Mouse (Mus musculus) layer of hippocampus, postnatal 36 days (tissue): Measurements from ENCODE around the gene Ethe1. TPM values are rescaled to one million over a fixed set of nuclear protein-coding genes. Genes with fewer than 3 reads are reported as not detected.

Experiments used
- DNase-seq, 2 experiments: peaks; one replicate each; pipeline ENCODE4 v3.0.0; 2022
- total RNA-seq, 2 experiments: library from RNA; stranded (reverse); gene quantifications; 2 replicates each; pipeline ENCODE4 v1.2.3; 2021

The Ethe1 gene
- 10 to 100 TPM in 1 of 2 experiments, 1 to 10 TPM in 1; 10.0 to 12.0 TPM for total RNA-seq

DNA sequence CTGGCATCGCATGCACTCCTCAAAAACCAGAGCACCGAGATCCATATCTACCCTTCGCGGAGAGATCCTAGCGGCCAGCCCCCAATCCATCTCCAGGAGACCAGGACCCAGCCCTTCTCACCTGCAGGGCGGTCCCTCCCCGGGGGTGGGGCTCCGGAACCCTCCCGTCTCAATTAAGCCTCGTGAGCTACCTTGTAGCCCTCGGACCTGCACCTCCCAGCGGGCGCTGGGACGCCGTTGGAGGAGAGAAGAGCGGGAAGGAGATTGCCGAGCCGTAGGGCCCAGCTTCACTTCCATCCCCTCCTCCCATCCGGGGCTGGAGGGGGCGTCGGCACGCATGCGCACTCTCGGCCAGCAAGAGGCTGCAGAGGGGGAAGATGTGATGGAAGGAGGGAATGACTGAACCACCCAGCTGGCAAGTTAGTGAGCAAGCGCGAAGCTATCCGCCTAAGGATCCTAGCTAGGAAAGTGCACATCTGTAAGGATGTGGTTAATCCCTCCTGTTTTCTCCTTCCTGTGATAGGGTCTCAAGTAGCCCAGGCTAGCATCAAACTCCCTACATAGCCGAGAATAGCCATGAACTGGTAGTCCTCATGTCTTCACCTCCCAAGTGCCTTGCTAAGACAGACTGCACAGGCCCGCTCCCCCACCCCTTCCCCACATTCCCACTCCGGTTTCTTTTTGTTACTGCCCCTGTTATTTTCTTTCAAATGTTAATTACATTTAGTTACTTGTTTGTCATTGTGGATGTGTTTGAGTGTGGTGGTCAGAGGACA, at the start of gene Ethe1, which contains the start of gene Zfp575:
TSS of gene Ethe1 (plus strand) at position 214 of the 776 bp plus-strand sequence.
TSS of gene Zfp575 (minus strand) at position 312 of the 776 bp plus-strand sequence.
- peak; percentile 82 to 83 for DNase-seq

DNA sequence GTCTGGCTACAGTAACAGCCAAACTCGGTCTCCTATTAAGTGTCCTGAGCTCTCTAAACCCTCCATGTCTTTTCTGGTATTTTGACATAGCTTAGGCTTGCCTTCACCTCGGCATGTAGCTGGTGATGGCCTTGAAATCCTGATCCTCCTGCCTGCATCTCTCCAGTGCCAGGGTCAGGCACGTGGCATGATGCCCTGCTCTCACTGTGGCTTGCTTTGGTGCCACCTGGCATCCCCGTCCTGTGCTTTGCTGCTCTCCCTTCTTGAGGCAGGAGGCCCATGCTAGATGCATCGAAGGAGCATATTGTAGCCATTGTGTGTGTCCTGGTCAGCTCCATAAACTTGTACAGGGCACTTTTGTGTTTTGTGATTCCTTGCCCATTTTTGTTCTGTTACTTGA, 49.8 kb upstream of the Ethe1 start:
- DNase-seq, result no peak

GRCm38 (mm10) chr7:24538154-24538553, 49.2 kb upstream of the Ethe1 start:
- no peak for DNase-seq

DNA sequence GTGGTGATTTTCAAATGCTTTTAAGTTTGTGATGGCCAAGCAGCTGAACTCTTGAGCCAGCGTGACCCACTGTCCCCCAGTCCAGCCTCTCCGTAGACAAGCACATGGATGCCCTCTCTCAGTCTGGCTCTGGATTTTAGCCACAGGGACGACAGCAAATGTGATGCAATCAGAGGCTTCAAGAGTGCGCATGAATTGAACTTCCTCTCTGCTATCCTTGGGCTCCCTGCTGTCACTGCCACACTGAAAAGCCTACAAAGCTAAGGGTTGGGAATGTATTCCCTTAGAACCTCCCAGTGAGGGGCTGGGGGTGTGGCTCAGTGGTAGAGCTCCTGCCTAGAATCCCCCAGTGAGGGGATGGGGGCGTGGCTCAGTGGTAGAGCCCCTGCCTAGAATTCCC, 48.6 kb upstream of the Ethe1 start:
- no peak for DNase-seq

DNA sequence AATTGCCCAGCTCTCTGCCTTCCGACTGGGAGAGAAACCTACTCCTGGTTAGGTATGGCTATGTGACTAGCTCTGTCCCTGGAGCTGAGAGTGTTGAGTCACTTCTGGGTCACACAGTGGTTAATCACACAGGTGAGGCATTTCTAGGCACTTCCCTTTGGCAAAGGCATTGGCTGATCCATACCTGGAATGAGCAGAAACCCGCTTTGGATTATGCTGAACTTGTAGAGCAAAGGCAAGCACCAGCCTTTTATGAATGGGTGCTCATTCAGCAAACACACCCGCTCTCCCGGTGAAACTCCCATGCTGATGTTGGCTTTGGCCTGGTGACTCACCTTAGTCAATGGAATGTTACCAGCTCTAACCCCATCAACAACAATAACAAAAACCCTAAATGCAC, 47.7 kb upstream of the Ethe1 start:
- DNase-seq, result no peak

DNA sequence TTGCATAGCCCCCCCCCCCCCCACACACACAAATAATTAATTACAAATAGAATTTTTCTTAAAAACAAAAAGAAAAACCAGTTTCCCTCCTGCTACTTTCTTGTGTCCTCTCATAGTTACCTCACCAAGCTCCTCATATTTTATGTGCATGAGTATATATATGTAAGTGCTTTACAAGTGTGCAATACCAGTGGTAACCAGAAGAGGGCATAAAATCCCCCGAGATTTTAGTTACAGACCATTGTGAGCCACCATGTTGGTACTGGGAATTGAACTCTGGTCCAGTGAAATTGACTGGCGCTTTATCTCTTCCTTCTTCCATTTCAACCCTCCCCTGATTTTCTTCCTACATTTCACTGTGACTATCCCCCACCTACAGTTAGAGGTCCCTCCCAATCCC, 42.8 kb upstream of the Ethe1 start:
- no peak for DNase-seq

DNA sequence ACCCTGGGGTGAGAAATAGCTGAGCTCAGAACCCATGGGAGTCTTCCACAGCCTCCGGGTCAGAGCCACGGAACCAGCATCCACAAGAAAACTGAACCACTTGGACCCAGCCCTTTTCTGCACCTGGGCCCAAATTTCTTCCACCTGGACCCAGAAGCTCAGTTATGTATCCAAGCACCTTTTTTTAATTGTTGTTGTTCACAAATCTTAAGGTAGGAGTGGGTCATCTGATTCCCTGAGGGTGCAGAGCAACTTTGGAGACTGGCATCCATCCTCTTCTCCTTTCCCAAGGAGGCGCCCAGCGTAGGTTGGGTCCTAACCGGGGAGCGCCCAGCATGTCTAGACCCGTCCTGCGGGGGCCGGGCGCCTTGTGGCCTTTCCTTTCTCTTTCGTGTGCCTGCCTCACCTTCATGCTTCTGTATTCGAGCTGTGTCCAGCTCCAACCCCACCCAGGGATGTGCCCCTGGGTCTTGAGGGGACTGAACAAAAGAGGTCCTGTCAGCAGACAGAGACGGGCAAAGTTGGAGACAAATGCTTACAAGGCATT, 41.2 kb upstream of the Ethe1 start, which contains the start of the genes Pinlyp and Xrcc1:
TSS of gene Pinlyp (minus strand) at position 51 of the 547 bp plus-strand sequence.
TSS of gene Xrcc1 (plus strand) at position 222 of the 547 bp plus-strand sequence.
- DNase-seq, result no peak

- DNase-seq, result peak; percentile 99
Measured at GRCm38 (mm10) chr7:24546634-24547389, 40.5 kb upstream of the Ethe1 start.

- no peak for DNase-seq
Measured at GRCm38 (mm10) chr7:24547534-24548036, 39.8 kb upstream of the Ethe1 start.

- no peak for DNase-seq
Measured at GRCm38 (mm10) chr7:24551985-24552759, 35.2 kb upstream of the Ethe1 start.

GRCm38 (mm10) chr7:24555786-24556185, 31.6 kb upstream of the Ethe1 start:
- DNase-seq, result no peak

DNA sequence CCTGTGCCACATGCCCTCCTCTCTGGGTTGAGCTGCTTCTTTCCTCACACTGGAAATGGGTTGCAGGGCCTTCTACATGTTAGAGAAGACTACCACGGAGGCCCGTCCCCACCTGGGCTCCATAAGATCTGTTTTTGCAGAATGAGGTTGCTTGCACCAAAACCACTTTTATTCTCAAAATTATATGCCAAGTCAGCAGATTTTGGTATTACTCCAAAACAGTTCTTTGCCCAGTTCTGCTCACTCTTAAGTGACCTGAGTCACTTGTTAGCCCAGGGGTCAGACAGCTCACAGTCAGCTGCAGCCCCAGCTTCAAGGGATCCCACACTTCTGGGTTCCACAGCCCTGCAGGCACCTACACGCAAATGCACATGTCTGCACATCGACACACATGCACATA, 25.9 kb upstream of the Ethe1 start:
- DNase-seq, result no peak

- no peak for DNase-seq
Measured at GRCm38 (mm10) chr7:24563191-24563836, 24.0 kb upstream of the Ethe1 start.

GRCm38 (mm10) chr7:24563837-24564206, 23.5 kb upstream of the Ethe1 start:
- no peak for DNase-seq

- DNase-seq, result peak; percentile 55 to 58
Measured at GRCm38 (mm10) chr7:24564607-24565265, 22.6 kb upstream of the Ethe1 start.

DNA sequence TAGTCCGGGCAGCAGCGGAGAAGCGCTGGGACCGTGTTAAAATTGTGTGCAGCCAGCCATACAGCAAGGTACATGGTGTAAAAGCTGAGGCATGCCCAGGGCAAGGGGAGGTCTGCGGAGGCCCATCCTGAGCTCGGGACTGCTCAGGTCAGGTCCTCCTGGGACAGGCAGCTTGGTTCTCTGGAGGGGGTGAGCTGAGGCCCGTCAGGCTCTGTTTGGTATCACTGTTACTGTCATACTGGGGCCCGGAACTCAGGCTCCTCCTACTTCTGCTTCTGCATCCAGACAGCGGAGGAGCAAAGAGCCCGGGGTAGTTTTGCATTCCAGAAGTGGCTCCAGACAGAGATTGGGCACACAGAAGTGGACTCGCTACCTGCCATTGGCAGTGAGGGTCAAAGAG, 21.7 kb upstream of the Ethe1 start:
- no peak for DNase-seq

DNA sequence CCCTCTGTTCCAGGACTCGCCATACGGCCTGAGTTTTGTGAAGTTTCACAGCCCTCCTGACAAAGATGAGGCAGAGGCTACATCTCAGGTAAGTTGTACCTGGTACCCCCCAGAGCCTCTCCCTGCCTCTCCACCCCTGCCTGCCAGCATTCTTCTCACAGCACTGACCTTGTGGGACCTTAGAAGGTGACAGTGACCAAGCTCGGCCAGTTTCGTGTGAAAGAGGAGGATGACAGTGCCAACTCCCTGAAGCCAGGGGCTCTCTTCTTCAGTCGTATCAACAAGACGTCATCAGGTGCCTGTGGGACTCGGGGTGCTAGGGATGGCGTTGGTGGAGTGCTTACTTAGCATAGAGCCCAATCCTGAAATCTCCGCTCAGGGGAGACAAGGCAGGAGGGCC, 21.1 kb upstream of the Ethe1 start:
- DNase-seq, result no peak

DNA sequence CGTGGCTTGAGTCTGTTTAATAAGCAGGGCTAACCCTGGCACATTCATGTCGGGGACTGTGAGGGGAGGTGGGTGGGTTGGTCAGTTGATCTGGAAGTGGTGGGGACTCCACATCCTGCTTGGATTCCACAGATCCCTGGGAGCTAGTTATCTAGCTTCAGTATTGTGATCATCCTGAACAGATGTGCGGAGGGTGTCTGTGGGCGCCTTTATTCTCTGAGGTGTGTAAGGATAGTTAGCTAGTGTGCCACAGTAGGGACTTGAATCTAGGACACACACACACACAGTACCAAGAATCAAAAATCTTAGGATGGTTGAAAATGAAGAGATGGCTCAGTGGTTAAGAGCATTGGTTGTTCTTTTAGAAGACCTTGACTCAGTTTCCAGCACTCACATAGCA, 18.8 kb upstream of the Ethe1 start:
- no peak for DNase-seq

DNA sequence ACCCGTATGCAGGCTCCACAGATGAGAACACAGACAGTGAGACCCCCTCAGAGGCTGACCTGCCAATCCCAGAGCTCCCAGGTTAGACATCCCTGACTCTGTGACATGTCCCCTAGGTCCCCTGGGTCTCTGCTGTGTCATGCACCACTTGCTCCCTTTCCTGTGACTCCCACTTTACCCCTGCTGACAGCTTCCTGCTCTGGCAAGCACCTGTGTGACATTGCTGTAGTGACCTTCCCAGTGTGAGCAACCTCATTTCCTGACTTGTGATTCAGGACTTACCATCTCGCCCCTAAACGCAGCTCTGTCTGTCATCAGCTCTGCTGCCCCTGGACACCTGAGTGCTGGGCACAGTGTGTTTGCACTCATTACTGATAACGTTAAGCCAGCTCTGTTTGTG, 16.3 kb upstream of the Ethe1 start:
- no peak for DNase-seq

- DNase-seq, result no peak
Measured at GRCm38 (mm10) chr7:24572455-24572854, 14.9 kb upstream of the Ethe1 start.

DNA sequence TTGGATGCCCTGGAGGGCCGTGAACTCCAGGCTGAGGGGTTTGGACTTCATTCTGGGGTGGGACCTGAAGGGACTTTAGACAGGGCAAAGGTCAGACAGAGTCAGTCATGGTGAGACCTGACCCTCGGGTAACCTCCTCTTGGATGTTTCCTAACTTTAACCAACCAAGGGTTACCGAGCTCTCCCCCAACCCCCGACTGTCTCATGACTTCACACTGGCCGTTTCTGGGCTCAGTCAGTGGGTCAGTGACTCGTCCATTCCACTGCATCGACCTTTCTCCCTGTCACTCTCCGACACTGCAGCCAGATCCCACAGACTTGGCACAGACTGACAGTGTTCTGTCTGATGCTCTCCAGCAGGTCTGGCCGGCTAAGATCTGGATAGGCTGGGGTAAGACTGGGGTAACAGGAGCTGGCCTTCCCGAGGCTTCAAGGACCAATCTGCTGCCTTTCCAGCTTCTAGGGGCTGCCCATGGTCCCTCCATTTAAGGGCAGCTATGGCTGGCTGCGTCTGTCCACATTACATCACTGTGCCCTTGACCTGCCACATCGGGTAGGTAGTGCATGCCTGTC, 13.0 kb upstream of the Ethe1 start:
- DNase-seq, result no peak
